Mouse (Mus musculus) brown adipose tissue, adult 24 weeks (tissue): ENCODE data around the gene Hoxa5. TPM values are rescaled to one million over a fixed set of nuclear protein-coding genes. Genes with fewer than 3 reads are reported as not detected.

Experiments
- H3K27ac ChIP-seq: fragments of 200-500 bp; replicated peaks from 2 replicates; pipeline ENCODE4 v1.5.1; 2012; ENCODE audit warnings: low read depth, mild to moderate bottlenecking, low read length
- H3K4me1 ChIP-seq: fragments of 200-500 bp; 2 replicates; pipeline ENCODE4 v1.6.1; 2012; ENCODE audit warnings: low read length, mixed read lengths; ENCODE audit not compliant: control insufficient read depth, insufficient read depth, insufficient read length
- H3K4me3 ChIP-seq: fragments of 200-500 bp; 2 replicates; pipeline ENCODE4 v1.5.1; 2012; ENCODE audit warnings: low read depth, mild to moderate bottlenecking, low read length, moderate library complexity; ENCODE audit not compliant: insufficient read depth
- polyA plus RNA-seq: library from polyadenylated mRNA; stranded (reverse); fragments of >200 nt; gene quantifications from 2 replicates; pipeline ENCODE4 v1.2.4, GENCODE M21; 2012; ENCODE audit not compliant: missing spikeins, insufficient read depth, insufficient read length

Hoxa5 gene
- polyA plus RNA-seq, 1 experiment, result 35.9 TPM

- no peak overlapping the region for H3K4me3 ChIP-seq
- peaks cover 6% of the 10 kb centered on the region; the same call in 1 of the 2 replicates for H3K4me1 ChIP-seq
- H3K27ac ChIP-seq, result no peak overlapping the region
Measured at GRCm38 (mm10) chr6:52205638-52206621, 1.5 kb upstream of the Hoxa5 start.

GRCm38 (mm10) chr6:52205221-52205620 is 834 bp upstream of the Hoxa5 start:
- H3K4me1 ChIP-seq, result peaks cover 6% of the 10 kb centered on the region; the same call in 1 of the 2 replicates
- no peak overlapping the region for H3K27ac ChIP-seq
- no peak overlapping the region for H3K4me3 ChIP-seq

- peaks cover 3% of the 10 kb centered on the region; the same call in 1 of the 2 replicates for H3K4me1 ChIP-seq
- H3K4me3 ChIP-seq, result peak overlapping the region; percentile 84
- H3K27ac ChIP-seq, result peak overlapping the region; percentile 93
Measured at GRCm38 (mm10) chr6:52203371-52204049, 877 bp downstream of the Hoxa5 start.

- Histone ChIP-seq H3K27ac (peak overlapping the region; percentile 93), H3K4me3 (peak overlapping the region; percentile 84), H3K4me1 (peaks cover 3% of the 10 kb centered on the region; the same call in 1 of the 2 replicates)
Measured at GRCm38 (mm10) chr6:52203121-52203370, 1.3 kb downstream of the Hoxa5 start.

GRCm38 (mm10) chr6:52202362-52203120 is 1.8 kb downstream of the Hoxa5 start:
- peaks cover 5% of the 10 kb centered on the region; the same call in 1 of the 2 replicates for H3K4me1 ChIP-seq
- H3K27ac ChIP-seq, result peak overlapping the region; percentile 93
- peak overlapping the region; percentile 84 for H3K4me3 ChIP-seq

GRCm38 (mm10) chr6:52201269-52201668 is 3.1 kb downstream of the Hoxa5 start:
- peak overlapping the region; percentile 44; the same call in 1 of the 2 replicates for H3K27ac ChIP-seq
- H3K4me3 ChIP-seq, result peak overlapping the region; percentile 17; the same call in 1 of the 2 replicates
- H3K4me1 ChIP-seq, result peaks cover 6% of the 10 kb centered on the region; the same call in 1 of the 2 replicates

GRCm38 (mm10) chr6:52200751-52201250 is 3.6 kb downstream of the Hoxa5 start:
- H3K4me1 ChIP-seq, result peaks cover 6% of the 10 kb centered on the region; the same call in 1 of the 2 replicates
- no peak overlapping the region for H3K4me3 ChIP-seq
- peak overlapping the region; percentile 61 for H3K27ac ChIP-seq

GRCm38 (mm10) chr6:52200073-52200750 is 4.2 kb downstream of the Hoxa5 start:
- Histone ChIP-seq H3K27ac (peak overlapping the region; percentile 61), H3K4me3 (no peak overlapping the region), H3K4me1 (peaks cover 6% of the 10 kb centered on the region; the same call in 1 of the 2 replicates)

GRCm38 (mm10) chr6:52197271-52197670 is 7.1 kb downstream of the Hoxa5 start:
- Histone ChIP-seq H3K4me1 (peaks cover 6% of the 10 kb centered on the region), H3K4me3 (0 out of 2 replicates have a peak overlapping the region, but pooled peaks have one; percentile 13), H3K27ac (peak overlapping the region; percentile 21)

- peak overlapping the region; percentile 15; the same call in 1 of the 2 replicates for H3K27ac ChIP-seq
- H3K4me1 ChIP-seq, result peaks cover 8% of the 10 kb centered on the region
- H3K4me3 ChIP-seq, result 0 out of 2 replicates have a peak overlapping the region, but pooled peaks have one; percentile 13
Measured at GRCm38 (mm10) chr6:52196811-52197210, 7.6 kb downstream of the Hoxa5 start.

GRCm38 (mm10) chr6:52194690-52195089 is 9.7 kb downstream of the Hoxa5 start:
- H3K4me1 ChIP-seq, result peaks cover 14% of the 10 kb centered on the region
- H3K27ac ChIP-seq, result no peak overlapping the region

GRCm38 (mm10) chr6:52191860-52192550 is 12.4 kb downstream of the Hoxa5 start:
- Histone ChIP-seq H3K4me1 (peaks cover 15% of the 10 kb centered on the region), H3K27ac (peak overlapping the region; percentile 73), H3K4me3 (peak overlapping the region; percentile 98)

More at GRCm38 (mm10) chr6:52194690-52195089, 9.7 kb downstream of the Hoxa5 start:
- no peak overlapping the region for H3K4me3 ChIP-seq

GRCm38 (mm10) chr6:52190906-52191810 is 13.2 kb downstream of the Hoxa5 start, which contains the start of gene Hoxa4:
Gene Hoxa4, minus strand, starts transcription at chr6:52191753.
- Histone ChIP-seq H3K4me3 (peak within 1 kb of the TSS; percentile 98), H3K4me1 (peaks cover 15% of the 10 kb centered on the region), H3K27ac (peak within 1 kb of the TSS; percentile 93)
